Mouse (Mus musculus) MEL (cell line): ENCODE measurements around the gene Brd3os. TPM values are rescaled to one million over a fixed set of nuclear protein-coding genes. Genes with fewer than 3 reads are reported as not detected.

Source experiments
- DNase-seq: peaks from one replicate; pipeline ENCODE4 v3.0.0; 2011; ENCODE audit warnings: low read depth, low spot score
- H3K27ac ChIP-seq: 2 replicates; pipeline ENCODE4 v1.5.1; 2012; ENCODE audit warnings: low read depth, mild to moderate bottlenecking, control low read depth, low read length, moderate library complexity; ENCODE audit not compliant: control insufficient read depth
- H3K27me3 ChIP-seq, 2 experiments: fragments of 150-350 bp in 1 of 2; sonication (generic) in 1 of 2; 2 replicates each; pipeline ENCODE4 v1.6.1; 2012; ENCODE audit warnings: low read length in 2 of 2, mild to moderate bottlenecking in 2 of 2, improper control_type of control experiment in 1 of 2, moderate library complexity in 1 of 2; ENCODE audit not compliant: insufficient read depth in 2 of 2, control insufficient read depth in 1 of 2
- H3K36me3 ChIP-seq, 2 experiments: 2 replicates each; pipeline ENCODE4 v1.6.1; 2012 to 2014; ENCODE audit warnings: low read length in 2 of 2, improper control_type of control experiment in 1 of 2, inconsistent platforms in 1 of 2, mild to moderate bottlenecking in 1 of 2; ENCODE audit not compliant: insufficient read depth in 2 of 2, control insufficient read depth in 1 of 2
- H3K4me1 ChIP-seq, 2 experiments: fragments of 150-350 bp in 1 of 2; sonication (generic) in 1 of 2; 2 replicates each; pipeline ENCODE4 v1.6.1; 2012; ENCODE audit warnings: low read length in 2 of 2, improper control_type of control experiment in 1 of 2, mild to moderate bottlenecking in 1 of 2; ENCODE audit not compliant: insufficient read depth in 2 of 2, control insufficient read depth in 1 of 2
- H3K4me3 ChIP-seq, 2 experiments: fragments of 150-350 bp in 1 of 2; sonication (generic) in 1 of 2; 2 replicates each; pipeline ENCODE4 v1.5.1; 2012; ENCODE audit warnings: low read depth in 2 of 2, low read length in 2 of 2, mild to moderate bottlenecking in 2 of 2, moderate library complexity in 2 of 2, control low read depth in 1 of 2, improper control_type of control experiment in 1 of 2; ENCODE audit not compliant: control insufficient read depth in 1 of 2, insufficient read depth in 1 of 2
- H3K79me2 ChIP-seq: 2 replicates; pipeline ENCODE4 v1.6.1; 2012; ENCODE audit warnings: mild to moderate bottlenecking, low read length, moderate library complexity; ENCODE audit not compliant: control insufficient read depth, poor library complexity, insufficient read depth
- H3K9ac ChIP-seq: 2 replicates; pipeline ENCODE4 v1.6.1; 2012; ENCODE audit warnings: low read depth, mild to moderate bottlenecking, control low read depth, low read length, moderate library complexity; ENCODE audit not compliant: control insufficient read depth, poor library complexity, severe bottlenecking
- H3K9me3 ChIP-seq: fragments of 150-350 bp; sonication (generic); replicated peaks from 2 replicates; pipeline ENCODE4 v1.6.1; 2012; ENCODE audit warnings: mild to moderate bottlenecking, low read length, improper control_type of control experiment, moderate library complexity; ENCODE audit not compliant: insufficient read depth
- CHD1 ChIP-seq: IDR thresholded peaks from 2 replicates; pipeline ENCODE4 v1.6.1; 2012; ENCODE audit warnings: low read depth, mild to moderate bottlenecking, inconsistent platforms, low read length, improper control_type of control experiment
- E2F4 ChIP-seq: IDR thresholded peaks from 2 replicates; pipeline ENCODE4 v1.6.1; 2011; ENCODE audit warnings: low read depth, low read length, improper control_type of control experiment, borderline replicate concordance
- JUND ChIP-seq: IDR thresholded peaks from 2 replicates; pipeline ENCODE4 v1.6.1; 2011; ENCODE audit warnings: low read depth, mild to moderate bottlenecking, improper control_type of control experiment, low read length
- KAT2A ChIP-seq: conservative IDR thresholded peaks from 2 replicates; pipeline ENCODE4 v1.6.1; 2012; ENCODE audit warnings: low read depth, low read length, improper control_type of control experiment, inconsistent platforms
- MAFK ChIP-seq: IDR thresholded peaks from 2 replicates; pipeline ENCODE4 v1.6.1; 2011; ENCODE audit warnings: low read depth, mild to moderate bottlenecking, low read length, improper control_type of control experiment, borderline replicate concordance
- MAX ChIP-seq: IDR thresholded peaks from 2 replicates; pipeline ENCODE4 v1.6.1; 2011; ENCODE audit warnings: low read length, improper control_type of control experiment
- MAZ ChIP-seq: IDR thresholded peaks from 2 replicates; pipeline ENCODE4 v1.6.1; 2012; ENCODE audit warnings: low read depth, mild to moderate bottlenecking, inconsistent platforms, low read length, improper control_type of control experiment
- MYC ChIP-seq: IDR thresholded peaks from 2 replicates; pipeline ENCODE4 v1.6.1; 2011; ENCODE audit warnings: low read depth, mild to moderate bottlenecking, low read length, improper control_type of control experiment, moderate library complexity
- NELFE ChIP-seq: IDR thresholded peaks from 2 replicates; pipeline ENCODE4 v1.6.1; 2011; ENCODE audit warnings: low read depth, low read length, improper control_type of control experiment
- POLR2A ChIP-seq, 2 experiments: IDR thresholded peaks; 2 replicates each; pipeline ENCODE4 v1.6.1; 2011 to 2012; ENCODE audit warnings: low read length in 2 of 2, mild to moderate bottlenecking in 2 of 2, control low read depth in 1 of 2, improper control_type of control experiment in 1 of 2, low read depth in 1 of 2, moderate library complexity in 1 of 2; ENCODE audit not compliant: control insufficient read depth in 1 of 2, insufficient read depth in 1 of 2, poor library complexity in 1 of 2
- POLR2AphosphoS2 ChIP-seq: IDR thresholded peaks from 2 replicates; pipeline ENCODE4 v1.6.1; 2011; ENCODE audit warnings: low read length, improper control_type of control experiment
- POLR2AphosphoS5 ChIP-seq: IDR thresholded peaks from 2 replicates; pipeline ENCODE4 v1.6.1; 2012; ENCODE audit warnings: low read depth, borderline replicate concordance, mild to moderate bottlenecking, inconsistent platforms, low read length, moderate library complexity, mixed read lengths
- RCOR1 ChIP-seq: IDR thresholded peaks from 2 replicates; pipeline ENCODE4 v1.6.1; 2012; ENCODE audit warnings: low read depth, mild to moderate bottlenecking, inconsistent platforms, low read length, improper control_type of control experiment
- SIN3A ChIP-seq: IDR thresholded peaks from 2 replicates; pipeline ENCODE4 v1.6.1; 2012; ENCODE audit warnings: low read length, improper control_type of control experiment, inconsistent platforms
- SMC3 ChIP-seq: IDR thresholded peaks from 2 replicates; pipeline ENCODE4 v1.6.1; 2011; ENCODE audit warnings: low read depth, low read length, improper control_type of control experiment
- TBP ChIP-seq: IDR thresholded peaks from 2 replicates; pipeline ENCODE4 v1.8.0; 2011; ENCODE audit warnings: low read depth, low read length, improper control_type of control experiment
- UBTF ChIP-seq: IDR thresholded peaks from 2 replicates; pipeline ENCODE4 v1.6.1; 2012; ENCODE audit warnings: low read depth, mild to moderate bottlenecking, inconsistent platforms, low read length, improper control_type of control experiment, moderate library complexity, borderline replicate concordance; ENCODE audit not compliant: insufficient read depth
- USF2 ChIP-seq, 2 experiments: IDR thresholded peaks; 2 replicates each; pipeline ENCODE4 v1.6.1; 2011 to 2012; ENCODE audit warnings: improper control_type of control experiment in 2 of 2, low read length in 2 of 2, borderline replicate concordance in 1 of 2, inconsistent platforms in 1 of 2, low read depth in 1 of 2, mild to moderate bottlenecking in 1 of 2; ENCODE audit not compliant: insufficient read depth in 1 of 2
- ZMIZ1 ChIP-seq: IDR thresholded peaks from 2 replicates; pipeline ENCODE4 v1.6.1; 2012; ENCODE audit warnings: low read depth, mild to moderate bottlenecking, inconsistent platforms, low read length, improper control_type of control experiment, moderate library complexity
- ZNF384 ChIP-seq: IDR thresholded peaks from 2 replicates; pipeline ENCODE4 v1.6.1; 2012; ENCODE audit warnings: low read depth, mild to moderate bottlenecking, inconsistent platforms, low read length, improper control_type of control experiment
- polyA plus RNA-seq, 2 experiments: library from polyadenylated mRNA; stranded (reverse) in 1 of 2; unstranded in 1 of 2; fragments of >175 nt in 1 of 2; fragments of >200 nt in 1 of 2; gene quantifications; 2 replicates each; pipeline versions ENCODE4 v1.2.1 to v1.2.4; 2012; ENCODE audit warnings: low replicate concordance in 2 of 2, low read depth in 1 of 2; ENCODE audit not compliant: insufficient read length in 2 of 2, insufficient read depth in 1 of 2, missing spikeins in 1 of 2
- total RNA-seq: library from RNA; depleted of rRNA; stranded (reverse); fragments of 300-350 nt; gene quantifications from 2 replicates; pipeline ENCODE4 v1.2.3, GENCODE M21; 2012

Brd3os gene
- total and polyA plus RNA-seq, 3 experiments = 0.31 to 2.9 TPM; not detected in 1

GRCm38 (mm10) chr2:27401544-27401943, 40.6 kb upstream of the Brd3os start:
- Histone ChIP-seq H3K9ac (no peak overlapping the region), H3K4me1 (no peaks in the 10 kb centered on the region; a peak in 1 of 4 replicates), H3K79me2 (no peaks in the 10 kb centered on the region), H3K27ac (no peak overlapping the region), H3K9me3 (no peaks in the 10 kb centered on the region), H3K36me3 (no peaks in the 10 kb centered on the region), H3K27me3 (no peaks in the 10 kb centered on the region), H3K4me3 (no peak overlapping the region)
- TF ChIP-seq SIN3A (no peak), NELFE (no peak), KAT2A (no peak), POLR2AphosphoS2 (no peak), MAFK (no peak), POLR2AphosphoS5 (no peak), MAZ (no peak), ZNF384 (no peak), CHD1 (no peak), MYC (no peak), ZMIZ1 (no peak), MAX (no peak), SMC3 (no peak), RCOR1 (no peak), UBTF (no peak)
- peak; percentile 53 for DNase-seq

DNA sequence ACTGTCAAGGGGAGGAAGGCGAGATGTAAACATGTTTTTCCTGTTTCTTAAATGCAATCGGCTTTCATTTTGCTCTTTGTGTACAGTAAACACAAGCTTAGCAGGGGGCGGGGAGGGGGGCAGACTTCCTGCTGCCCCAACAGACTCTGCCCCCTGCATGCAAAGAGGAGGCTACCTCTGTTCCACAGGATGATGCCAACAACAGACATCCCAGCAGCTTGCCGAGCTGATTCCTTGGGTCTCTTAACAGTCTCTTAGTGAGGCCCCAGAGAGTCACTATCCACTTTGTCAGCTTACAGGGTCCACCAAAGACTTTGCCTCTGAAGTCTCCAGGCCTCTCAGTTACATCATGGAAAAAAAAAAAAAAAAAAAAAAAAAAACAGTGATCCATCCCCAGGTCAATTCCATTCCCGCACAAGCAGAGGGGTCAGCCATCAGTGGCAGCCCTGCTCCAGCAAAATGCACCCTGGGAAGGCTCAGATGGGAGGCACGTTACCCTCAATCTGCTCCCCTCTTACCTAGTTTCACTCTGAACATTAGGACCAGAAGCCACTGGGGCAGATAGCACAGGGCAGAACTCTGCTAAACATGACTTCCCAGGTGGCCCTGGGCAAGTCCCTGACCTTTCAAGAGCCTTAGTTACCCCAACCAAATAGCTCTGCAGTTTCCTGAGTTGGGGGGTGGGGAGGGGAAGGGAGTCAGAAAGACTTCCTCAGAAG, 37.6 kb upstream of the Brd3os start:
- no peak overlapping the region for H3K27ac ChIP-seq

More for the DNA sequence above, 37.6 kb upstream of the Brd3os start:
- Histone ChIP-seq H3K4me1 (no peaks in the 10 kb centered on the region), H3K27me3 (no peaks in the 10 kb centered on the region), H3K9ac (no peak overlapping the region), H3K79me2 (no peaks in the 10 kb centered on the region), H3K4me3 (no peak overlapping the region), H3K36me3 (no peaks in the 10 kb centered on the region), H3K9me3 (no peaks in the 10 kb centered on the region)
- no peak for TF ChIP-seq USF2 (IDR thresholded peaks at IDR 0.05; ENCODE audit: borderline replicate concordance in 1 of 2, insufficient read depth in 1 of 2, low read depth in 1 of 2, low read length in 2 of 2)
- no peak for TF ChIP-seq TBP
- no peak for TF ChIP-seq POLR2AphosphoS2
- TF ChIP-seq E2F4 = no peak
- TF ChIP-seq ZMIZ1 = no peak
- no peak for TF ChIP-seq SMC3
- TF ChIP-seq JUND = no peak
- no peak for TF ChIP-seq UBTF
- no peak for TF ChIP-seq POLR2AphosphoS5
- TF ChIP-seq SIN3A = no peak
- TF ChIP-seq POLR2A (IDR thresholded peaks at IDR 0.05; ENCODE audit: control insufficient read depth in 1 of 2, insufficient read depth in 1 of 2, low read depth in 1 of 2, low read length in 2 of 2, poor library complexity in 1 of 2) = no peak
- no peak for DNase-seq
